Mouse (Mus musculus): ENCODE measurements around the gene Ubl5.
"Not testable (repeated sequence)": the region's sequence is repeated elsewhere in the genome, so short reads cannot be mapped to it uniquely, and the experiment has no call there.

The Ubl5 gene

GRCm38 (mm10) chr9:20657546-20657945 is 14.9 kb downstream of the Ubl5 start:
- no peak for DNase-seq (ENCODE audit: low read depth, low spot score)

- DNase-seq (ENCODE audit: low read depth, low spot score), result peak; percentile 76
Measured at GRCm38 (mm10) chr9:20662325-20662724, 19.6 kb downstream of the Ubl5 start.

- DNase-seq (ENCODE audit: low read depth, low spot score), result no peak
Measured at GRCm38 (mm10) chr9:20662874-20663273, 20.2 kb downstream of the Ubl5 start.

GRCm38 (mm10) chr9:20663956-20664355 is 21.3 kb downstream of the Ubl5 start:
- no peak for DNase-seq (ENCODE audit: low read depth, low spot score)

- no peak for DNase-seq (ENCODE audit: low read depth, low spot score)
Measured at GRCm38 (mm10) chr9:20664366-20664765, 21.7 kb downstream of the Ubl5 start.

GRCm38 (mm10) chr9:20664982-20665637 is 22.4 kb downstream of the Ubl5 start:
- no peak for DNase-seq (ENCODE audit: low read depth, low spot score)

GRCm38 (mm10) chr9:20665925-20666324 is 23.2 kb downstream of the Ubl5 start:
- DNase-seq (ENCODE audit: low read depth, low spot score), result no peak

- peak; percentile 50 for DNase-seq (ENCODE audit: low read depth, low spot score)
Measured at GRCm38 (mm10) chr9:20666510-20667034, 23.9 kb downstream of the Ubl5 start.

- DNase-seq (ENCODE audit: low read depth, low spot score), result no peak
Measured at GRCm38 (mm10) chr9:20668065-20668464, 25.4 kb downstream of the Ubl5 start.

GRCm38 (mm10) chr9:20672047-20672446 is 29.4 kb downstream of the Ubl5 start:
- peak; percentile 22 for DNase-seq (ENCODE audit: low read depth, low spot score)

GRCm38 (mm10) chr9:20677892-20678291 is 35.2 kb downstream of the Ubl5 start:
- no peak for DNase-seq (ENCODE audit: low read depth, low spot score)

GRCm38 (mm10) chr9:20680378-20680958 is 37.8 kb downstream of the Ubl5 start:
- DNase-seq (ENCODE audit: low read depth, low spot score), result no peak

- DNase-seq (ENCODE audit: low read depth, low spot score), result peak; percentile 29
Measured at GRCm38 (mm10) chr9:20681546-20682388, 39.1 kb downstream of the Ubl5 start.

GRCm38 (mm10) chr9:20682389-20682722 is 39.7 kb downstream of the Ubl5 start:
- no peak for DNase-seq (ENCODE audit: low read depth, low spot score)

GRCm38 (mm10) chr9:20685081-20685861 is 42.6 kb downstream of the Ubl5 start:
- DNase-seq (ENCODE audit: low read depth, low spot score), result no peak

GRCm38 (mm10) chr9:20689403-20689802 is 46.7 kb downstream of the Ubl5 start:
- DNase-seq (ENCODE audit: low read depth, low spot score), result no peak

- DNase-seq (ENCODE audit: low read depth, low spot score), result peak; percentile 16
Measured at GRCm38 (mm10) chr9:20689913-20690312, 47.2 kb downstream of the Ubl5 start.

- not testable (repeated sequence) for DNase-seq (ENCODE audit: low read depth, low spot score)
Measured at GRCm38 (mm10) chr9:20690449-20690848, 47.8 kb downstream of the Ubl5 start.

GRCm38 (mm10) chr9:20692863-20693262 is 50.2 kb downstream of the Ubl5 start:
- DNase-seq (ENCODE audit: low read depth, low spot score), result no peak

GRCm38 (mm10) chr9:20694721-20695235 is 52.1 kb downstream of the Ubl5 start:
- peak; percentile 15 for DNase-seq (ENCODE audit: low read depth, low spot score)

GRCm38 (mm10) chr9:20696107-20696712 is 53.5 kb downstream of the Ubl5 start:
- no peak for DNase-seq (ENCODE audit: low read depth, low spot score)
